Mouse (Mus musculus) liver, adult 2 months (tissue): Measurements from ENCODE around the gene Ankfn1. TPM values are rescaled to one million over a fixed set of nuclear protein-coding genes. Genes with fewer than 3 reads are reported as not detected.

Experiments
- DNase-seq: peaks from one replicate; pipeline ENCODE4 v3.0.0-alpha.2; 2011; ENCODE audit warnings: low read depth, low spot score; ENCODE audit errors: extremely low read depth
- H3K27ac ChIP-seq: fragments of 200-500 bp; replicated peaks from 2 replicates; pipeline ENCODE4 v1.5.1; 2012; ENCODE audit warnings: low read depth, mild to moderate bottlenecking, control low read depth, inconsistent platforms, low read length; ENCODE audit not compliant: insufficient read depth
- H3K27me3 ChIP-seq: fragments of 200-500 bp; 2 replicates; pipeline ENCODE4 v1.6.1; 2012; ENCODE audit warnings: mild to moderate bottlenecking, moderate library complexity, low read length, inconsistent platforms; ENCODE audit not compliant: control insufficient read depth, insufficient read depth
- H3K36me3 ChIP-seq: fragments of 200-500 bp; 2 replicates; pipeline ENCODE4 v1.6.1; 2012; ENCODE audit warnings: low read length, inconsistent platforms; ENCODE audit not compliant: control insufficient read depth, insufficient read depth
- H3K4me1 ChIP-seq: fragments of 200-500 bp; 2 replicates; pipeline ENCODE4 v1.6.1; 2011; ENCODE audit warnings: low read length; ENCODE audit not compliant: control insufficient read depth, insufficient read depth
- H3K4me3 ChIP-seq: fragments of 200-500 bp; 2 replicates; pipeline ENCODE4 v1.5.1; 2011; ENCODE audit warnings: low read depth, mild to moderate bottlenecking, control low read depth, low read length, moderate library complexity; ENCODE audit not compliant: insufficient read depth
- H3K79me2 ChIP-seq: fragments of 200-500 bp; 2 replicates; pipeline ENCODE4 v1.6.1; 2012; ENCODE audit warnings: inconsistent platforms, mild to moderate bottlenecking, low read length, moderate library complexity; ENCODE audit not compliant: control insufficient read depth, insufficient read depth
- H3K9ac ChIP-seq: fragments of 200-500 bp; 2 replicates; pipeline ENCODE4 v1.6.1; 2012; ENCODE audit warnings: low read depth, mild to moderate bottlenecking, control low read depth, inconsistent platforms, low read length
- CTCF ChIP-seq: fragments of 200-500 bp; IDR thresholded peaks from 2 replicates; pipeline ENCODE4 v1.5.1; 2011; ENCODE audit warnings: low read depth, low read length, control low read depth
- POLR2A ChIP-seq: fragments of 200-500 bp; IDR thresholded peaks from 2 replicates; pipeline ENCODE4 v1.6.1; 2011; ENCODE audit warnings: low read length, control low read depth; ENCODE audit not compliant: insufficient read depth; ENCODE audit errors: extremely low read depth
- WGBS: fragments of 180-500 bp; shearing (Covaris S2); methylation state at CpG from one replicate; pipeline ENCODE4 v1.1.7; 2018; 5-methylcytosine and 5-hydroxymethylcytosine counted together
- polyA plus RNA-seq: library from polyadenylated mRNA; depleted of rRNA; stranded (reverse); fragments of >200 nt; gene quantifications from 2 replicates; pipeline ENCODE4 v1.2.3, GENCODE M21; 2012
- total RNA-seq: library from RNA; depleted of rRNA; stranded (reverse); fragments of >200 nt; gene quantifications from 2 replicates; pipeline ENCODE4 v1.2.3, GENCODE M21; 2014

Gene Ankfn1
- total and polyA plus RNA-seq, 2 experiments: not detected

DNA sequence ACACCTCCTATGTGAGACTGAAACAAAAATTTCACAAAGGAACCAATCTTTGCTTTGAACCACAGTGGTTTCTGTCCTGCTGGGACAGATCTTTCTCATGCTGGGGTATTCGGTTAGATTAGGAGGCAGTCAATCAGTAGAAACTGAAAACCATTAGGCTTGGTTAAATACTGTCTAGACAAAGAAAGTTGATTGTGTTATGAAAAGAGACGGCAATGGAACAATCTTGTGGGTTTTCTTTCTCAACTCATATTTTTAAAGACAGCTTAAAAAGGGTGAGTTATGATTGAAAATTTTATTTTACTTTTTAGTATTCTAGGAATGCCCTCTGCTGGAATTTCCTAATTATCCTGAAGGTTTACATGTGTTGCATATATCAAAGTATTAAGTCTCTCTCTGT lies 191.1 kb downstream of the Ankfn1 start:
- Histone ChIP-seq H3K27ac (no peak overlapping the region), H3K79me2 (no peaks in the 10 kb centered on the region), H3K4me1 (no peaks in the 10 kb centered on the region), H3K27me3 (no peaks in the 10 kb centered on the region), H3K4me3 (no peak overlapping the region), H3K9ac (no peak overlapping the region), H3K36me3 (no peaks in the 10 kb centered on the region)
- WGBS: 83% methylated on average over 2 of the region's 2 CpGs
- no peak for DNase-seq
- TF ChIP-seq CTCF (no peak), POLR2A (no peak)

DNA sequence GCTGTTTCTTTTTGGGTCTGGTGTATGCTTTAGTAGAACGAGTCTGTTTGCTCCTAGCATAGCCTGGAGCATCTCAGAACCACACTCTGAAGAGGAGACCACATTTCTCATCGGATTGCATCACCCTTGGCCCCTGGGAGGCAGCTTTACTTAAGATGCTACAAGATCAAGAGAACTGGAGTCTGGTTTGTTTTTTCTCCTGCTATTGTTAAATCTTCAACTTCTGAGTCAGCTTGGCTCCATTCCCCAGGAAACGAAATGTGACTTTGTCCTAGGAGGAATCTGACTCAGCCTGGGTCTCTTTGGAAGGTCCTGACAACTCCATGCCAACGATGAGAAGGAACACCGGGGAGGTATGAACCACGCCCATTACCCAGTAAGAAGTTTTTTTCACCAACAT lies 197.6 kb downstream of the Ankfn1 start:
- Histone ChIP-seq H3K27me3 (no peaks in the 10 kb centered on the region), H3K4me3 (no peak overlapping the region), H3K79me2 (no peaks in the 10 kb centered on the region), H3K36me3 (no peaks in the 10 kb centered on the region), H3K4me1 (no peaks in the 10 kb centered on the region), H3K27ac (no peak overlapping the region), H3K9ac (no peak overlapping the region)
- WGBS: 60% methylated on average over 6 of the region's 6 CpGs
- DNase-seq: no peak
- TF ChIP-seq POLR2A (no peak), CTCF (no peak)

DNA sequence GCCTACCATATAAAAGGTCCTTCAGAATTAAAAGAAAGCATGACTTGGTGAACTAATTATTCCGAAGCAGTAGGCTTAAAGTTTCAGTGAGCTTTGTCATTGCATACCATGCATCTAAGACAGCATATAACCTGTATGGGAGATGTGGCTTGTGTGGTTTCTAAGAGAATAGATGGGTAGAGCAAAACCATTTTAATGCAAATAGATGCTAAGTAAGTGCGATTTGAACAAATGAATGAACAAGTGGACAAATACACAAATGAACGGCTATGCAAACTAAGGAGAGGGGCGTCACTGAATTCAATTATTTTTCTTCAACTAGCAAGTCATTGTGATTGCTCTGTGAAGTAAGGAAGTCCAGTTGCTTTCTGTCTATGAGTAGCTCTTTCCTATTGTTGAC lies 198.3 kb downstream of the Ankfn1 start:
- Histone ChIP-seq H3K9ac (no peak overlapping the region), H3K4me1 (no peaks in the 10 kb centered on the region), H3K36me3 (no peaks in the 10 kb centered on the region), H3K4me3 (no peak overlapping the region), H3K27ac (no peak overlapping the region), H3K79me2 (no peaks in the 10 kb centered on the region), H3K27me3 (no peaks in the 10 kb centered on the region)
- no peak for DNase-seq
- WGBS: 82% methylated on average over 4 of the region's 4 CpGs
- TF ChIP-seq CTCF (no peak), POLR2A (no peak)

DNA sequence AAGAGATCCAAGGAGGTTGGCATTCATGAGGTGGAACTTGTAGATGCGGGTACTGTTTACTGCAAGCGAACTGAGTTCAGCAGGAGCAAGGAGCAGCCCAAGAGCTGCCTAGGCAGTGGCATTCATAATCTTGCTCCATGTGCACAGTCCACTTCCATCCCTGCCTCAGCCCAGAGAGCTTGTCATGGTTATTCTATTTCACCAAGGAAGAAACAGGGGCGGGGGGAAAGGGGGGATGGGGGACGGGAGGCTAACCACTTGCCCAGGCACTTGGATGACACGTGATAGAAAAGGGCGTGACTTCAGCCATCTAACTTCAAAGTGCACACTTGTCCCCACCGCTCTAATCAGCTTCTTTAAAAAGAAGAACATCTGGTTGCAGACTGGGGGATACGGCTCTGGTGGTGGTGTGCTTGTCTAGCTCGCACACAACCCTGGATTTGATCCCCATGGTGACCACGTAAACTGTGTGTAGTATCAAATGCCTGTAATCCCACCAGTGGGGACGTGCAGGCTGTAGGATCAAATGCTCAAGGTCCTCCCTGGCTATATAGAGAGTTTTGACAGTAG lies 203.1 kb downstream of the Ankfn1 start:
- Histone ChIP-seq H3K9ac (no peak overlapping the region), H3K79me2 (no peaks in the 10 kb centered on the region), H3K27ac (no peak overlapping the region), H3K27me3 (no peaks in the 10 kb centered on the region), H3K4me1 (no peaks in the 10 kb centered on the region), H3K36me3 (no peaks in the 10 kb centered on the region), H3K4me3 (no peak overlapping the region)
- no peak for TF ChIP-seq CTCF
- TF ChIP-seq POLR2A: no peak
- DNase-seq: no peak
- WGBS: 71% methylated on average over 11 of the region's 11 CpGs

- H3K36me3 ChIP-seq: no peaks in the 10 kb centered on the region
- H3K9ac ChIP-seq: no peak overlapping the region
- H3K79me2 ChIP-seq: no peaks in the 10 kb centered on the region
- no peak overlapping the region for H3K4me3 ChIP-seq
- H3K27ac ChIP-seq: no peak overlapping the region
- no peak for TF ChIP-seq CTCF
- TF ChIP-seq POLR2A: no peak
- 70% methylated on average over 11 of the region's 11 CpGs for WGBS
- H3K4me1 ChIP-seq: no peaks in the 10 kb centered on the region
- no peak for DNase-seq
- H3K27me3 ChIP-seq: no peaks in the 10 kb centered on the region
These were observed 207.9 kb downstream of the Ankfn1 start for GRCm38 (mm10) chr11:89569391-89570145.

DNA sequence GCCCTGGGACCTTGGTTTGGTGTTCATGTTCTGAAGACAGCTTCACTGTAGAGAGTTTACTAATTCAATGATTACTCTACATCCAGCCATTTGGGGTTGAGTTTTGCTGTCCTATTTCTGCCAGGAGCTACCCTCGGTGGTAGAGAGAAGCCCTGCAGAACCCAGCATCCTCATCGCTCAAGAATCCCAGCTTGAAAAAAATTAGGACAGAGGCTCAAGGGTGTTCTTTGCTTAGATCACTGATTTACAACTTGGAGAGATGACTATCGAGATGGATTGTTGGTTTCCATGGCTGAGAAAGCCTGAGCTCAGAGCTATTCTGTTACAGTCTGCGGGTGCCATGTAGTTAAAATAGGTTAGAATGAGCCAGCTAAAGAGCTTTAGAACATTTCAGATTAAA lies 209.2 kb downstream of the Ankfn1 start:
- H3K4me1 ChIP-seq: no peaks in the 10 kb centered on the region
- WGBS: 92% methylated on average over 4 of the region's 4 CpGs
- no peak overlapping the region for H3K4me3 ChIP-seq
- H3K79me2 ChIP-seq: no peaks in the 10 kb centered on the region
- no peaks in the 10 kb centered on the region for H3K36me3 ChIP-seq
- no peak for TF ChIP-seq POLR2A
- H3K27ac ChIP-seq: no peak overlapping the region
- no peaks in the 10 kb centered on the region for H3K27me3 ChIP-seq
- no peak for DNase-seq
- no peak overlapping the region for H3K9ac ChIP-seq
